Mouse (Mus musculus) central nervous system, embryonic 11.5 days (tissue): ENCODE data around the gene Dbt. TPM values are rescaled to one million over a fixed set of nuclear protein-coding genes. Genes with fewer than 3 reads are reported as not detected.

Source experiments
- polyA plus RNA-seq: library from polyadenylated mRNA; depleted of rRNA; stranded (reverse); fragments of >200 nt; gene quantifications from 2 replicates; pipeline ENCODE4 v1.2.3, GENCODE M21; 2012; rRNA removed

The Dbt gene
- 13.9 and 17.6 TPM in 2 replicates for polyA plus RNA-seq

DNA sequence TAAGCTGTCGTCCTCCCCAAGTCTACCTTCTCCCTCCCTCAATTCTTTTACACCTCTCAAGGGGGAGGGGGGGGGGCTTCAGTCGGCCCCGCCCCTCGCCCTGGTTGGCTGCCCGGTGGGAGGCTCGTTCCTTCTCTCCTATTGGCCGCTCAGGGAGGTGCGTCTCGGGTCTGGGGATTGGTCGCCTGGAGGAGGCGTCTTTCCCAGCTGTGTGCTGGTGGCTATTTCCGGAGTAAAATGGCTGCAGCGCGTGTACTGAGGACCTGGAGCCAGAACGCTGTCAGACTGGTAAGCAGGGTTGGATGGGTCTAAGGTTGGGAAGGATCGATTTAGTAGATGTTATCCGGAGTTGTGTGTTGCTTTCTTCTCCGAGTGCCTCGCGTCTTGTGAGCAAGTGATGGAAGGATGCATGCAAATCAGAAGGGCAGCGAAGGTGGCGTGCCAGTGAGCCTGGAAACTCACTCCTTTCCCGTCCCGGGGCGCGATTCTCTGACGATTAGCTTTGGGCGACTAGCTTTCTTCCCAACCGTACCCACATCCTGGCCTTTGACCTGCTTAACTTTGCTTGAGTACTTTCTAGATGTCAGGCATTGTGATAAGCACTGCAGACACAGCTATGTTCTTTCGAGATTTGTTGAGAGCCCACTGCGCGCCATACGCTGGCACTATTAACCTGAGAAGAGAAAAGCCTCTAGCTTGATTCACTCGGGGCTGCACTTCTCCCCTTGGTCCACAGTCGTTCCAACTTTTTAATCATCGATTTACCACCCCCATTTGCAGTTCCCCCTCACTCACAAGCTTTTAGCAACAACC lies at the start of gene Dbt:
Gene Dbt (plus strand): TSS at position 167 of the 813 bp plus-strand sequence.

DNA sequence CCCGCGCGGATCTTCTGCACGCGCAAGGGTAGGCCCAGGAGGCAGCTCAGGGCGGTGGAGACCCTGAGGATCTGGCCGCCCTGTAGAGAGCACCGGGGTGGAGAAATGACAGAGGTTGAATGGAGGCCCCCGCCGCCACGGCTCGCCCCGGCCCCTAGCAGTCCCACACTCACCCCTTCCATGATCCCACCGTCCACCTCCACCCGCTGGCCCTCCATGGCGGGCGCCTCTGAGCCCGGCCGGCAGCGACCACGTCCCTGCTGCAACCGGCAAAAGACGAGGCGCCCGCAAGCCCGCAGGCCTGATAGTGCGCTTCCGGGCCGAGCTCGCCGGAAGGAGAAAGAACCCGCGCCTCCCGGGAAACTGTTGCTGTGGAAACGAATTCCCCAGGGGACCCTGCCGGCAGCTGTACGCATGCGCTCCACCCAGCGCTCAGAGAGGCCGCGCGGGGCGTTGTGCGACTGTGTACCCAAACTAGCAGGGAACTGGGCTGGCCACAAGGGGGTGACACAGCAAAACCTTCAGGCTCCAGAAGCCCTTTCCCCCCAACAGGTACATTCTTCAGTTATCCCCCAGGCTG lies 5.0 kb upstream of the Dbt start, which contains the start of gene Rtca:
Gene Rtca (minus strand): TSS at position 437 of the 580 bp plus-strand sequence.

DNA sequence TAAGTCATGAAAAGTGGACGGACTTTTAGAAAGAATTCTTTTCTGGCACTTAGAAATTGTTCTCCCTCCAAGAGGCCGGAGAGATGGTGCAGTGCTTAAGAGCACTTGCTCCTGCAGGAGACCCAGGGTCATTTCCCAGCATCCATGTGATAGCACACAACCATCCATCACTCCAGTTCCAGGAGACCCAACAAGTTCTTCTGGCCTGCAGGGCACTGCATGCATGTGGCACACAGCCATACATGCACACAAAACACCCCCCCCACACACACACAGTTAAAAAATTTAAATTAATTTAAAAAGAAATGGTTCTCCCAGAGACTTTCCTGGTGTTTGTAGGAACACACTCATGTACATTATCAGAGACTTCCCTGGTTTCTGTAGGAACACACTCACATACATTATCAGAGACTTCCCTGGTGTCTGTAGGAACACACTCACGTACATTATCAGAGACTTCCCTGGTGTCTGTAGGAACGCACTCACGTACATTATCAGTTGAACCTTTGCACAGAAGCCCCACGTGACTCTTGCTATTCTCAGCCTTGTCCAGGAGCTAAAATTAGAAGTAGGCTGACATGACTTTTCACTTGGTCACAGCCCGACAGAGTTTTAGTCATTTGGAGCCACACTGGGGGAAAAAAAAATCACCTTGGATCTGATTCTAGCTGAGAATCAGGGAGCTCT lies 49.7 kb downstream of the Dbt start, which contains the start of gene Lrrc39:
Gene Lrrc39 (plus strand): TSS at position 566 of the 687 bp plus-strand sequence.

DNA sequence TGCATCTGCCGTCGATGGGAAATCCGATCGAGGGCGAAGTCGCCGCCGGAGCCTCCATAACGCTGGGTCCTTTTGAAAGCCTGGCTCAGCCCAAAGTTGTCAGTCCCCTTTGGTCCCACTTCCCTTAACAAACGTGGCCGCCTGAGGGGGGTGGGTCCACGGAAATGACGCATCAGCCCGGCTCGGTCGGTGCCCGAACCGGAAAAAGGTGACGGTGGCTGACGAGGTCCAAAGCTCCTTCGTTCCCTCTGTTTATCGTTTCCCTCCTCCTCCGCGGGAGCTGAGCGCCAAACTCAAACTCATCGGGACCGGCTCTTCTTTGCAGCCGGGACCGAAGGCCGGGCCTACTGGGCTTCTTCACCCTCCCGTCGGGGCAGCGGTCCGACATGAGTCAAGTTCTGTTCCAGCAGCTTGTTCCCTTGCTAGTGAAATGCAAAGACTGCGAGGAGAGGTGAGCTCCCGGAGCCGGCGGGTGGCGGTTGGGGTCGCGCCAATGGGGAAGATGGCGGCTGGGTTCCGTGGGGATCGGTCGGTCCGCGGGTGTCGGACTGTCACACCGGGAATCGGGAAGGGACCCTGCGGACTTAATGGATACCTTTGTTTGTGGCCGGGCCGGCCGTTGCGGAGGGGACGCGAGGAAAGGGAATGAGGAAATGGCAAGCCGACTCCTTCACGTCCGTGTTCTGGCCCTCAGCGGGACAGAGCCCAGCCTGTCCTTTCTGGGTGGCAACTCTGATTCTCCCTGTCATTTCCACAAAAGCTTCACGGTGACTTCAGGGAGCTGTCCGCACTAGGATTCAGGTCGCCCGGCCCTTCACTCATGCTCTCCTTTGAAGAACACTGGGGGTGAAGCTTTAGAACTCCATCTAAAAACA lies 82.1 kb downstream of the Dbt start, which contains the start of gene Sass6:
Gene Sass6 (plus strand): TSS at position 255 of the 875 bp plus-strand sequence.

Other genes starting within 250 kb of the Dbt start
- 13.0 and 13.2 TPM in 2 replicates for gene Cdc14a, start 89.0 kb upstream of the Dbt start, polyA plus RNA-seq
- gene Rtca, start 4.9 kb upstream of the Dbt start, polyA plus RNA-seq, result 90.9 and 103 TPM in 2 replicates
- gene Lrrc39, start 49.9 kb downstream of the Dbt start, polyA plus RNA-seq, result 0.89 and 1.5 TPM in 2 replicates
- gene Sass6, start 81.9 kb downstream of the Dbt start, polyA plus RNA-seq, result 20.2 and 23.8 TPM in 2 replicates
- 31.8 TPM in 2 replicates for gene Trmt13, start 101.5 kb downstream of the Dbt start, polyA plus RNA-seq
- 25.1 and 46.7 TPM in 2 replicates for gene Mfsd14a, start 149.6 kb downstream of the Dbt start, polyA plus RNA-seq
- gene Gm43191, start 168.2 kb downstream of the Dbt start, polyA plus RNA-seq, result not detected in 2 replicates
- gene Slc35a3, start 199.8 kb downstream of the Dbt start, polyA plus RNA-seq, result 7.3 and 13.9 TPM in 2 replicates